8 mouse cellular contexts compared by ENCODE assay signal in the genomic region with DNA sequence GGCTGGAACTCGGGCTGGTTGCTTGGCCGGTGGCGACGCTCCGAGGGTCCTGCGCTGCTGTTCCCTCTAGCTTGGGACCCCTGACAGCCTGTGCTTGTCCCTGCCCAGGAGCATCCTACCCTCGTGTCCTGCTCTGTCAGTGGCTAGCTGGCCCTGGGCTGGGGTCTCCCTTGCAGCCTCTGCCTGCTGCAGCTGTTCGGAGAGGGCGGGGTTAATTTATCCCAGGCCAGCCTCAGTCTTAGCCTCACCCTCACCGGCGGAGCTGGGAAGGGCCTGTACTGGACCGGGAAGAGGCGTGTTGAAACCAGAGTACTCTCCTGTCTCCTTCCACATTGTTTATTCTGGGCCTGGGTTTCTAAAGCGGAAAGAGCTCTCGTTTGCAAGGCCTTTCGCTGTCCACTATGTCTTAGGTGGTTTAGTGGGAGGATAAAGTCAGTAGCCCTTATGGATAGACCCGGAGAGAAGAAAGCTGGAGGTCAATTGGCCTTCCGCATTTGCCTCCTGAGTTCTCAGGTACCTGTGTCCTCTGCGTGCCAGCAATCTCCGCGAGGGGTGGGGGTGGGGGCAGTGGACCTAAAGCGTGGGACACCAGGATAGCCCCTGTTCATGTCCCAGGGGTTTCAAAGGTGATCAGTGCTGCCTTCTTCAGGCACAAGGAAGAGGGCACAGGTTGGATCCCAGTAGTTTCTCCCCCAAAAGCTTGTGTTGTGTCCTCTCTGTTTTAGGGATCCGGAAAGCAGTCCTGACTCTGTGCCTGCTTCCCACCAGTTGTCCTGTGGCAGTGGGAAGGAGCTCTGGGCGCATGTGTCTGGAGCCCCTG. TPM values are rescaled to one million over a fixed set of nuclear protein-coding genes. Genes with fewer than 3 reads are reported as not detected.
DNase-seq lines count a peak whose midpoint lies in the region; TF ChIP-seq lines count a peak whose summit lies in the region.

No protein-coding gene starts in this region.

- no peaks in the 10 kb centered on the region for H3K9me3 ChIP-seq in embryonic facial prominence, embryonic 10.5 days

- TF ChIP-seq POLR2A in liver, adult 2 months (IDR thresholded peaks at IDR 0.05; ENCODE audit: extremely low read depth, insufficient read depth, low read length): no peak

- no peaks in the 10 kb centered on the region for H3K36me3 ChIP-seq in embryonic facial prominence, embryonic 10.5 days (replicated peaks)
- no peaks in the 10 kb centered on the region for H3K36me3 ChIP-seq in liver, adult 2 months (ENCODE audit: control insufficient read depth, insufficient read depth, low read length)

- H3K79me2 ChIP-seq in liver, adult 2 months (ENCODE audit: control insufficient read depth, insufficient read depth, low read length): peaks cover 33% of the 10 kb centered on the region; the same call in 1 of the 2 replicates

- peak overlapping the region; percentile 93 for H3K4me3 ChIP-seq in gastrocnemius, adult 2 months
- H3K4me3 ChIP-seq in embryonic facial prominence, embryonic 10.5 days: peak overlapping the region; percentile 67
- peak overlapping the region; percentile 80 for H3K4me3 ChIP-seq in liver, adult 2 months (ENCODE audit: insufficient read depth, low read depth, low read length)

- intact Hi-C loops in gastrocnemius, adult 2 months (cut with DNase I): loop anchor here (2.0 to 5.0 kb wide), 2 partner anchors 42 to 101 kb away; no protein-coding TSS in a partner anchor
- intact Hi-C loops in heart, postnatal 36 days (cut with DNase I): loop anchor here (2.0 to 5.0 kb wide), 3 partner anchors 52 to 101 kb away; no protein-coding TSS in a partner anchor

- H3K9ac ChIP-seq in liver, adult 2 months (ENCODE audit: low read depth, low read length): peak overlapping the region; percentile 67

- H3K27me3 ChIP-seq in embryonic facial prominence, embryonic 10.5 days (replicated peaks; ENCODE audit: low read depth, poor library complexity, severe bottlenecking): peaks cover 76% of the 10 kb centered on the region
- H3K27me3 ChIP-seq in liver, adult 2 months (ENCODE audit: control insufficient read depth, insufficient read depth, low read length): no peaks in the 10 kb centered on the region

- peak; percentile 67 for DNase-seq in gastrocnemius, adult 2 months
- DNase-seq in gastrocnemius, postnatal 4 days (ENCODE audit: low spot score in 2 of 2): no peak
- peak; percentile 71 for DNase-seq in embryonic facial prominence, embryonic 10.5 days (ENCODE audit: low spot score)
- DNase-seq in heart, postnatal 36 days: peak; percentile 55 to 63
- peak; percentile 71 for DNase-seq in liver, adult 2 months (ENCODE audit: extremely low read depth, low read depth, low spot score)
- peak; percentile 67 for DNase-seq in neural tube, embryonic 10.5 days (ENCODE audit: extremely low spot score, low spot score)
- no peak for DNase-seq in right cerebral cortex, postnatal 10 days (ENCODE audit: low spot score in 2 of 2)
- no peak for DNase-seq in thymus, postnatal 10 days (ENCODE audit: low spot score in 2 of 2)

- peaks cover 41% of the 10 kb centered on the region for H3K4me1 ChIP-seq in embryonic facial prominence, embryonic 10.5 days
- peaks cover 8% of the 10 kb centered on the region for H3K4me1 ChIP-seq in liver, adult 2 months (ENCODE audit: control insufficient read depth, insufficient read depth, low read length)

- peak overlapping the region; percentile 96 for H3K27ac ChIP-seq in gastrocnemius, adult 2 months
- H3K27ac ChIP-seq in embryonic facial prominence, embryonic 10.5 days (replicated peaks): no peak overlapping the region
- H3K27ac ChIP-seq in liver, adult 2 months (replicated peaks; ENCODE audit: insufficient read depth, low read depth, low read length): no peak overlapping the region; the same call in 1 of the 2 replicates

- no peak for TF ChIP-seq CTCF in gastrocnemius, adult 2 months (IDR thresholded peaks at IDR 0.05)
- no peak for TF ChIP-seq CTCF in liver, adult 2 months (IDR thresholded peaks at IDR 0.05; ENCODE audit: low read depth, low read length)

- 3% methylated on average over 24 of the region's 24 CpGs for WGBS in embryonic facial prominence, embryonic 10.5 days
- 11% methylated on average over 24 of the region's 24 CpGs for WGBS in liver, adult 2 months

RNA-seq across cellular contexts. Expression of gene Mical2, which starts 1.0 kb away (rescaled TPM):
- 100 to 1,000 TPM; 124 to 136 TPM for total RNA-seq in gastrocnemius, adult 2 months (2021)
- total RNA-seq in gastrocnemius, postnatal 4 days (2021): 10 to 100 TPM; 18.5 to 20.7 TPM
- 1.2 and 1.4 TPM in 2 replicates for polyA plus RNA-seq in embryonic facial prominence, embryonic 10.5 days (2016; fragmentation: Nextera tagmentation; extraction: Ambion mirVana)
- total RNA-seq in heart, postnatal 36 days (2021): 100 to 1,000 TPM in 1 of 2 experiments, 10 to 100 TPM in 1; 80.8 to 101 TPM
- total RNA-seq in liver, adult 2 months (2014; rRNA removed): 4.1 and 4.5 TPM in 2 replicates
- 6.9 and 7.9 TPM in 2 replicates for polyA plus RNA-seq in liver, adult 2 months (2012; rRNA removed)

Comparison
In these comparisons a context has a peak if more than half of its experiments do, and no peak if none do; other contexts are left out.
1. DNase-seq: peak in gastrocnemius, adult 2 months (single experiment), embryonic facial prominence, embryonic 10.5 days (single experiment), heart, postnatal 36 days (2 of 2), liver, adult 2 months (single experiment) and neural tube, embryonic 10.5 days (single experiment); none in gastrocnemius, postnatal 4 days (0 of 2), right cerebral cortex, postnatal 10 days (0 of 2) and thymus, postnatal 10 days (0 of 2).
2. Peak in every context shown above with its lines, with median percentiles within 50 percentile points of each other: H3K4me3 ChIP-seq.